Mouse (Mus musculus) testis, postnatal 14 days (tissue): ENCODE data around the gene Havcr2.
"Not testable (repeated sequence)": the region's sequence is repeated elsewhere in the genome, so short reads cannot be mapped to it uniquely, and the experiment has no call there.

ENCODE experiments used
- DNase-seq: peaks from one replicate; pipeline ENCODE4 v3.0.0; 2021; ENCODE audit warnings: low spot score

Havcr2 gene

GRCm38 (mm10) chr11:46454453-46455045 lies at the start of gene Havcr2:
Gene Havcr2 (plus strand): TSS chr11:46454935.
- DNase-seq: no peak

GRCm38 (mm10) chr11:46404986-46405385 lies 49.7 kb upstream of the Havcr2 start:
- DNase-seq: no peak

- no peak for DNase-seq
Measured at GRCm38 (mm10) chr11:46406721-46407120, 48.0 kb upstream of the Havcr2 start.

- DNase-seq: no peak
Measured at GRCm38 (mm10) chr11:46410018-46410563, 44.6 kb upstream of the Havcr2 start.

GRCm38 (mm10) chr11:46418438-46418837 lies 36.3 kb upstream of the Havcr2 start:
- DNase-seq: no peak

- no peak for DNase-seq
Measured at GRCm38 (mm10) chr11:46418860-46419259, 35.9 kb upstream of the Havcr2 start.

- DNase-seq: no peak
Measured at GRCm38 (mm10) chr11:46421086-46421888, 33.4 kb upstream of the Havcr2 start.

GRCm38 (mm10) chr11:46428131-46428530 lies 26.6 kb upstream of the Havcr2 start:
- DNase-seq: not testable (repeated sequence)

DNA sequence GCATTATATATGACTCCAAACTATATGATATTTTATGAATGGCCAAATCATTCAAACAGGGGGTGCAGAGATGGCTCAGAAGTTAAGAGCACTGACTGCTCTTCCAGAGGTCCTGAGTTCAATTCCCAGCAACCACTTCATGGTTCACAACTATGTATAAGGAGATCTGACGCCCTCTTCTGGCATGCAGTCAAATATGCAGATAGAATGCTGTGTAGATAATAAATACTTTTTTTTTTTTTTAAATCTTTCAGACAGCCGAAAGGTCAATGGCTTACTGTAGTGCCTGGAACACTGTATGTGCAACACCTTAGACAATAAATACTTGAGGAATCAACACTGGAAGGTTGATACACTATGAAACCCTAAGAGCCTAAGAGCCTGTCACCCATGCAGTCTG lies 24.6 kb upstream of the Havcr2 start:
- no peak for DNase-seq

GRCm38 (mm10) chr11:46431129-46431528 lies 23.6 kb upstream of the Havcr2 start:
- DNase-seq: peak; percentile 58

DNA sequence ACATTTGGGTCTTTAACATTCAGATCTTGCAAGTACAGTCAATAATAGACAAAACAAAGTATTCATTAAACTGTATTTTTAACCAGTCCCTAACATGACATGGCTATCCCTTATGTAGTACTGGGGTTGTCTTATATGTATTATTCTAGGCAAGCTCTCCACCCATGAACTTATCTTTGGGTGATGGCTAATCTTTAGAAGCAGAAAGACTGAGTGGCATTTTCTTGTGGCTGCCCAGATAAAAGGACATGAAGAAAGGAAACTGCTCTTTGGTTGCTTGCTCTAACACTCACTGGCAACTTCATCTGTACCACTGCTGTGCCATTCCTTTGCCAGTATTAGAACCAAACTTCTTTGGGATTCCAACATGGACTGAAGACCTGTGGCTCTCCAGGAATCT lies 19.4 kb upstream of the Havcr2 start:
- DNase-seq: no peak

DNA sequence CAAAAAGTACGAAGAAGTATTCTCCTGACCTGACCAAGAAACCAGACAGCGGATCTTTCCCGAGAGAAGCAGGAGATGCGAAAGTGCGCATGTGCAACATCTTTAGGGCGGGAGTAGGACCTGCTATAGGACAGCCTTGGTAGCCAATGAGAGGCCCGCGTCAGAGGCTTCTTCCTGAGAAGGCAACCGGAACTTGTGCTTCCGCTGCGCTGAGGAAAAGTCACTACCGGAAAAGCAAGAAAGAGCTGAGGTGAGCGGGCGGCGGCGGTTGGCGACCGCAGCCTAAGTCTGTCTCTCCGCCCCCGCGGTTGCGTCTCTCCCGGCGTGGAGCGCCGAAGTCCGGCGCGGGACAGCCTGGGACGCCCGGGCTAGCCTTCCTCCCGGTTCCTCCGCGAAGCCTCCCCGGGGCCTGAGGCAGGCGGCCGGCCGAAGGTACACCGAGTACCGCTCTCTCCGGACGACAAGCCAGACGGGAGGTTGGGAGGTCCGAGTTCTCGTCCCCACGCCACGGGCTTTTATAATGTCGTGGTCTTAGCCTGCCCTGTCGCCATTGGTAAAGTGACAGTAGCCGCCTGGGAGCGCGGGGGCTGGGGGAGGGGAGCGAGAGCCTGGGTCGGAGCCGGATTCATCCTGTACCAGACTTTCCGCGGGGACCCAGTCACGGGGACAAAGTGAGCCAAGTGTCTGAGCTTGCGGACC lies 17.8 kb upstream of the Havcr2 start, which contains the start of gene Med7:
Gene Med7 (plus strand): TSS at position 166 of the 699 bp plus-strand sequence.
- peak; percentile 97 for DNase-seq

DNA sequence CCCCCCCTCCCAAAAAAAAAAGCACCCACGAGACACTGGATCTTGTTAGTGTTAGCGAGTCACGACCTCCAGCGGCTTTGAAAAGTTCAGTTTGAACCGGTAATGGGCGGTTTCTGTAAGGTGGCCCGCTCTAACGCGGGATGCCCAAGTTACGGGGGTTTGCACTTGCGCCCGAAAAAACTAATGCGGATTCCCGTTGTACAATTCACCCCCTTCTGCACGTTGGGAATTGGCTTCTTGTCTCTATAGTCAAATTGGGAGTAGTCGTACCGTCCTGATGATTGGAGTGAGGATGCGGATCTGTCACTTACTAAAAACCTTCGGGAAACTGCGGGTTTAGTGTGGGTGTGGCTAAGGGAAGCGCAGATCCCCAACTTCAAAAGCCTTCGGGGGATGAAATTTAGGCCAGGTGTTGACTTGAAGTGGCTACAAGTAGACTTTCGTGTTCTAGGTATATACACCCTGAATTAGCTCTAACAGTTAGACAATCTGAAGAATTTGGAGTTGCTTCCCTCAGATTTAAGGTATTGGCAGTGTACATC lies 17.2 kb upstream of the Havcr2 start:
- peak; percentile 14 for DNase-seq

- DNase-seq: no peak
Measured at GRCm38 (mm10) chr11:46439005-46439543, 15.7 kb upstream of the Havcr2 start.

DNA sequence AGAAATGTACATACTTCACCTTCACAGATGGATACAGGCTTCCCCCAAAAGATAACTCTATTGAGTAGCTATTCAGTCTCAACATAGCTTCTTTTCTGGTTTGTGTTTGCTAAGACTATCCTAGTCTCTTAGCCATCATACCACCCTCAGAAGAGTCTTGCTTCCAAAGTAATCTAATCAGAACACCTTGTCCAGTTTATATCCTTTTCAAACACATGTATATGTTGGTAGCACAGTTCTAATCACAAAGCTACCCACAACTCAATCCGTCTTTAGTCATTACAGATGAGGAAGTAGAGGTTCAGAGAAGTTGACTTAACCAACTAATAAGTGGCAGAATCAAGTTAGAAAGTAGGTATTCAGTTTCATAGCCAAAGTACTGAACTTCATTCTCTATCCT lies 13.0 kb upstream of the Havcr2 start:
- no peak for DNase-seq

DNA sequence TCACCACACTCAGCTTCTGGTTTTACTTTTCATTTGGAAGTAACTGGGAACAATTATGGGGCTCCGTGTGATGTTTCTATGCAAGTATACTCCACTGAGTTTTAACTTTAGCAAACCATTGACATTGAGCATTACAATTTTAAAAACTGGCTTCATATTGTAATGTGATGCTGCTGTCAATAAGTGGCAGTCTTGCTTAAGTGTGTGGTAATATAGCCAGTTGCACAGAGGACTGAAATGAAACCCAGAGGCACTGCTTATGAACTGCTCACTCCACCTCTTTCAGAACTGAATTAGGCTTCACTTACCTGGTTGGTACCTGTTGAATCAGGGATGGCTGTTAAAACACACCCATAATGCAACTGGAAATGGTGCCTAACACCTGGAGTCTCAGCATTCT lies 11.6 kb upstream of the Havcr2 start:
- no peak for DNase-seq

GRCm38 (mm10) chr11:46443979-46444378 lies 10.8 kb upstream of the Havcr2 start:
- DNase-seq: no peak

DNA sequence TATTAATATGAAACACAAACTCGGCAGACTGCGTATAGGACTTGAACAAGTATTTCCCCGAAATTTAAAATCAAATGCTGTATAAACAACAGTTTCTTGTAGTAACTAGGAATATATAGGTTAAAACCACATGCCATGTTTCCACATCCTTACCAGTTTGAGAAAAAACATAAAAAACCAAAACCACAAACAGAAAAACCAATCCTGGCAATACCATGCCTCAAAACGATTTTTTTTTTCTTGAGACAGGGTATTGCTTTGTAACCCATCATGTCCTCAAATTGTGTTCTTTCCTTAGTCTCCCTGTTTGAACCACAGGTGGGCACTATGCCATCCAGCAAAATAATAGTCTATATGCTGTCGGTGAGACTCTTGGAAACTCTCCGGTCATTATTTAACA lies 8.6 kb upstream of the Havcr2 start:
- no peak for DNase-seq

DNA sequence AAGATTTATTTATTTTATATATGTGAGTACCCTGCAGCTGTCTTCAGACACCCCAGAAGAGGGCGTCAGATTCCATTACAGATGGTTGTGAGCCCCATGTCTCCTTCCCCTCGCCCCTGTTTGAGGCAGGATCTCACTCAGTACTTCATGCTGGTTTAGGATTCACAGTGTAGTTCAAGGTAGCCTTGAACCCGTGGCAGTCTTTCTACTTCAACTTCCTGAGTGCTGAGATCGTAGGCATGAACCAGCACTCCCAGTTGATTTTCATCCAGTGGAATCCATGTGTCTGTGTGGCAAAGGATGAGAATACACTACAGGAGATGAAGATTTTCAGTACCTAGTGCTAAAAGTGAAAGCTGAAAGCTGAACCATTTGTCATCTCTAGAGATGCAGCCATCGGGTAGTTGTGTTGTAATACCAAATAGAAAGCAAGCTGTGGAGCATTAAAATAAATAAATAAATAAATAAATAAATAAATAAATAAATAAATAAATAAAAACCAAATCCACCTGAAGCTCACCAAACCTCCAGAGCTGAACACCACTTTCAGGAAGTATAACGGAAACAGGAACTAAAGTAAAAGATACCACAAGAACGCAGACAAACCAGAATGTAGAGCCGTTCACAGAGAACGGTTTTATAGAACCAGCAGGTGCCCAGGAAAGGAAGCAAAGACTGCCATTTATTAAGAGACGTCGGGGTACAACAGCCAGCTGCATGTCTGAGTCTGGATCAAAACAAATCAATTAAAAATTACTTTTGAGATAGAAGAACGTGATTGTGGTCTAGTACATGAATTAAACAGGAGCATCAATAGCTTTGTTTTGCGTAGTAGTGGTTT lies 6.9 kb upstream of the Havcr2 start:
- DNase-seq: no peak

DNA sequence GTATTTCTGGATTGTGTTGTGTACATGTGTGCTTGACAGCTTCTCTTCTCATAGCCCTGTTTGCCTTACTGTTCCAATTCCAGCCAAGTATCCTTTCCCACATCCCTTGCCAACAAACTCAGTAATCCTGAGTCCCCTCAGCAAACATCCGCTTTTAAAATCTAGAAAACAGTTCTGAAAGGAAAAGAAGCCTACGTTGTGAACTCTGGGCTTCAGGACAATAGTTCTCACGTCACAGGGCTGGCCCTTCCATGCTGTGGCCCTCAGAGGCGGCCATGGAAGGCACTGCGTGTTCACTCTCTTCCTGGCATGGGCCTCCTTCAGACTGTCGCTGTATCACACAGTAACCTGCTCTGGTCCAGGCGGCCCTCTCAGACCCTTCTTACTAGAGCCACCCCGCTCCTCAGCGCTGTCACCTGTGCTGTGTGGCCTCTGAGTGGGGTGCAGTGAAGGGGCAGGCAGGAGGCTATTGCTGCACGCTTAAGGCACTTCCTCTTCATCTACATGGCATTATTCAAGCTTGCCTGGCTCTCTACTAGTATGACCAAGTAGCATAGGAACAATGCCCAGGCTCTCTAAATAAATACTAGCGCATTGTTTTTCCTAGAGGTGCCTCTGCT lies 5.2 kb upstream of the Havcr2 start:
- no peak for DNase-seq

DNA sequence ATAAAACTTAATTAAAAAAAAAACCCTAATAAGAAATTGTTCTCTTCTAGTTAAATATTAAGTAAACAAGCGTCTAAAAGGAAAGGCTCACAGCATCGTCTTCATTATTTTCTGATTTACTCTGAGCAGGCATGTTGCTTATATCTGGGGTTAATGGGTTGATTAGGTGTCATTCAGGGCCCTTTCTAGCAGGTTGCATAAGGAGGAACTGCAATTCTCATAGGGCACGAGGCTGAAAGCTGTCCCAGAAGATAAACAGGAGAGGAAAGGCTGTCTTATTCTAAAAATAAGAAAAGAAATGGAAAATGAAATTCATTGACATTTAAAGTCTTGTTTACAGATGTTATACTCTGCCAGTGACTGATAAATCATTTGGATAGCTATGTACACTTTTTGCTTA lies 5.2 kb downstream of the Havcr2 start:
- DNase-seq: no peak
